In the genomic region with DNA sequence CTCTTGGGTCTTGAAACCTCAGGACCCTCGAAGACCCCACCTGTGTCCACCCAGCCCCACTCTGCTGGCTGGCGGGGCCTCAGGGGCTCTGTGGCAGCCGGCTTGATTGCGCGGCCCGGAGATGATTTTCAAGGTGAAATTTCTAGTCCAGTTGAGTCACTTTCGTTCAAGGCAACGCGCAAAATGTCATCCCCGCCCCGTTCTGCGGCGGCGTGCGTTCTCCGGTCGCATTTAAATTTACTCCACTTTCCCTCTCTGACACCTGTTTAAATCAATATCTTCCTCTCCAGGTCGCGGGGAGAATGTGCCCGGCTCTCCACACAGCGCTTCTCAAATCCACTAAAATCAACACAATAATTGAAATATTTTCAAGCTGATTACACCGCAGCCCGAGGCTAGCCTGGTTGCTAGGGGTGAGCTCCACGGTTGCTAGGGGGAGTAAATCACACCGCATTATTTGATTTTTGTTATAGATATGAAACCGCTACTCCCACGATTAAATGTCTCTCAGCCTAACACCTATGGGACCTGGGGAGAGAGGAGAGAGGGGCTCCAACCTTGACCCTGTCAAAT, we compare ENCODE assay signal across 20 mouse cellular contexts. TPM values are rescaled to one million over a fixed set of nuclear protein-coding genes. Genes with fewer than 3 reads are reported as not detected.
DNase-seq lines count a peak whose midpoint lies in the region; ATAC-seq and TF ChIP-seq lines count a peak whose summit lies in the region.
"Had no signal": no experiment of that assay in that cellular context is flagged by ENCODE, and none has a peak within 500 bp of the region (broad histone marks: within the 10 kb centered on the region; RNA-seq: fewer than 3 reads in every experiment).

No protein-coding gene starts in this region.

- H3K9ac ChIP-seq in kidney, postnatal 0 days (ENCODE audit: low read depth, low read length), result 0 out of 2 replicates have a peak overlapping the region, but pooled peaks have one; percentile 18
- H3K9ac ChIP-seq in forebrain, embryonic 16.5 days (replicated peaks; ENCODE audit: low read depth, low read length), result no peak overlapping the region
- 0 out of 2 replicates have a peak overlapping the region, but pooled peaks have one; percentile 1 for H3K9ac ChIP-seq in neural tube, embryonic 13.5 days

- H3K4me2 ChIP-seq in kidney, postnatal 0 days (ENCODE audit: low read length), result 0 out of 2 replicates have a peak overlapping the region, but pooled peaks have one; percentile 10
- H3K4me2 ChIP-seq in forebrain, embryonic 16.5 days (ENCODE audit: low read length), result peak overlapping the region; percentile 22
- H3K4me2 ChIP-seq in neural tube, embryonic 13.5 days, result peak overlapping the region; percentile 30
- H3K4me2 ChIP-seq: liver, embryonic 11.5 days had no signal

- peaks cover 24% of the 10 kb centered on the region for H3K27me3 ChIP-seq in kidney, postnatal 0 days (ENCODE audit: insufficient read depth, low read length)
- H3K27me3 ChIP-seq in forebrain, embryonic 16.5 days (replicated peaks; ENCODE audit: control insufficient read depth, insufficient read depth, low read length), result peaks cover 40% of the 10 kb centered on the region
- H3K27me3 ChIP-seq in neural tube, embryonic 13.5 days, result peaks cover 66% of the 10 kb centered on the region

- peaks cover 4% of the 10 kb centered on the region; the same call in 1 of the 2 replicates for H3K4me1 ChIP-seq in kidney, postnatal 0 days (replicated peaks; ENCODE audit: insufficient read depth, low read length)
- peaks cover 22% of the 10 kb centered on the region for H3K4me1 ChIP-seq in forebrain, embryonic 16.5 days (replicated peaks; ENCODE audit: control insufficient read depth, insufficient read depth, low read length)
- peaks cover 41% of the 10 kb centered on the region for H3K4me1 ChIP-seq in neural tube, embryonic 13.5 days (replicated peaks)

- H3K36me3 ChIP-seq in kidney, postnatal 0 days (ENCODE audit: insufficient read depth, low read length), result no peaks in the 10 kb centered on the region
- H3K36me3 ChIP-seq in forebrain, embryonic 16.5 days (ENCODE audit: control insufficient read depth, insufficient read depth), result no peaks in the 10 kb centered on the region
- H3K36me3 ChIP-seq in neural tube, embryonic 13.5 days, result no peaks in the 10 kb centered on the region

- no peak overlapping the region for H3K27ac ChIP-seq in kidney, postnatal 0 days
- H3K27ac ChIP-seq in forebrain, embryonic 16.5 days (ENCODE audit: low read length), result no peak overlapping the region
- H3K27ac ChIP-seq in neural tube, embryonic 13.5 days (replicated peaks), result peak overlapping the region; percentile 20; the same call in 1 of the 2 replicates

- TF ChIP-seq CTCF in kidney, postnatal 0 days (IDR thresholded peaks at IDR 0.05; ENCODE audit: low read depth), result no peak

- no peaks in the 10 kb centered on the region for H3K9me3 ChIP-seq in kidney, postnatal 0 days (replicated peaks; ENCODE audit: low read length)
- H3K9me3 ChIP-seq in forebrain, embryonic 16.5 days (ENCODE audit: control insufficient read depth, low read length), result no peaks in the 10 kb centered on the region; the same call in 1 of the 2 replicates
- no peaks in the 10 kb centered on the region for H3K9me3 ChIP-seq in neural tube, embryonic 13.5 days

- DNase-seq in kidney, postnatal 0 days (ENCODE audit: low spot score), result no peak
- no peak for DNase-seq in kidney, postnatal 10 days
- DNase-seq in adrenal gland, postnatal 14 days, result peak; percentile 82
- no peak for DNase-seq in natural killer cell, adult 2 months (ENCODE audit: low spot score in 2 of 2)
- DNase-seq in lung, postnatal 36 days, result no peak
- DNase-seq: cerebellum, adult 18-20 months; kidney, adult 11 months; layer of hippocampus, adult 9-11 months; spleen, adult 18-20 months had no signal

- no peak for ATAC-seq in kidney, postnatal 0 days (replicated peaks; ENCODE audit: low FRiP score, low read depth)
- ATAC-seq in forebrain, embryonic 16.5 days, result 0 out of 2 replicates have a peak, but pooled peaks have one; percentile 32
- no peak for ATAC-seq in neural tube, embryonic 13.5 days (ENCODE audit: low read depth)
- ATAC-seq: Patski had no signal

- no peak overlapping the region for H3K4me3 ChIP-seq in kidney, postnatal 0 days (replicated peaks; ENCODE audit: low read depth, low read length)
- 0 out of 2 replicates have a peak overlapping the region, but pooled peaks have one; percentile 5 for H3K4me3 ChIP-seq in forebrain, embryonic 16.5 days (replicated peaks; ENCODE audit: low read length)
- H3K4me3 ChIP-seq in neural tube, embryonic 13.5 days, result no peak overlapping the region

- 32% methylated on average over 27 of the region's 27 CpGs for WGBS in kidney, postnatal 0 days
- WGBS in forebrain, embryonic 16.5 days, result 33% methylated on average over 27 of the region's 27 CpGs
- WGBS in neural tube, embryonic 13.5 days, result 23% methylated on average over 27 of the region's 27 CpGs

RNA-seq across cellular contexts. Expression of a gene that starts 37.0 kb away (rescaled TPM):
- polyA plus RNA-seq in kidney, postnatal 0 days (2015; fragmentation: Nextera tagmentation; extraction: Ambion mirVana), result 44.8 and 50.9 TPM in 2 replicates
- total RNA-seq in adrenal gland, postnatal 14 days (2021), result 0.15 TPM in 1 of 2 replicates, not detected in the other
- polyA plus RNA-seq in forebrain, embryonic 16.5 days (2015; fragmentation: Nextera tagmentation; extraction: Ambion mirVana), result 1.6 and 6.4 TPM in 2 replicates
- 43.3 and 46.4 TPM in 2 replicates for polyA plus RNA-seq in neural tube, embryonic 13.5 days (2015; fragmentation: Nextera tagmentation; extraction: Ambion mirVana)
- total RNA-seq: CH12.LX; granulocyte monocyte progenitor cell, adult 5-6 weeks; monocyte, adult 5-6 weeks had no signal
- polyA plus RNA-seq: heart, embryonic 16.5 days; liver, embryonic 11.5 days; lung, embryonic 16.5 days; Patski; testis, adult 2 months; urinary bladder, adult 2 months had no signal
